Mouse (Mus musculus): ENCODE measurements at regions not wholly inside any gene's neighbourhood (a gene's known extent, or its start where the extent isn't known, plus 50 kb on each side); places are given as distances from the start of the nearest gene placed in this dataset.

DNA sequence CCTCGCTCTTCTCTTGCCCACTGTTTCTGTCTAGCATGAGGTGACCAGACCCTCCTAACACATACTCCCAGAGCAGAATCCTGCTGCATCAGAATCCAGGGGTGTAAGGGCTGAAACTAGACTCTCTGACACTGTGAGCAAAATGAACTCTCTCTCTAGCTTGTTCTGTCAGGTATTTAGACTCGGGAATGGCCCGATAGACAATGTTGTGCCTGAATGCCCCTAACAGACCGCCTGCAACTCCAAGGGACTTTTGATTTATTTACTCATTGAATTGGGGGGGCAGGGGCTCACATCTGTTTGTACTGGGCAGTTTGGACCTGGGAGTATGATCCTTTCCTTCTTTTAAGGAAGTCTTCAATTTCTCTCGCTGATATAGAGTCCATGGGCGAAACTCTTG, 469.3 kb upstream of the Trpc7 start:
- CTCF ChIA-PET = no interaction called here

DNA sequence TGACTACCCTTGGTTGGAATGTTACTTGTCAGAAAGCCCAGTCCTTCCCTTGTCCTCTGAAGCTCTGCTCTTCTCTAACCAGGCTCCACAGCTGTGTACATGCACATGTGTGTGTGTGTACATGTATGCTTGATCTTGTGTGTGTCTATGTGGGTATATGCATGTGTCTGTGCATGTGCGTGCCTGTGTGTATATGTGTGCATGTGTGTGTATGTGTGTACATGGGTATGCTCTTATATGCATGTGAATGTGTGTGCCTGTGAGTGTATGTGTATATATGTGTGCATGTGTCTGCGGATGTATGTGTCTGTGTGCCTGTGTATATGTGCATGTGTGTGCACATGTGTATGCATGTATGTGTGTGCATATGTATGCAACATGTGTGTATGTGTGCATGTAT, 468.6 kb upstream of the Trpc7 start:
- CTCF ChIA-PET = no interaction called here

- CTCF ChIA-PET = no interaction called here
These were observed 466.8 kb upstream of the Trpc7 start for GRCm38 (mm10) chr13:57362563-57362962.

GRCm38 (mm10) chr13:57361286-57361685, 465.5 kb upstream of the Trpc7 start:
- CTCF ChIA-PET = no interaction called here

- CTCF ChIA-PET = no interaction called here
These were observed 458.8 kb upstream of the Trpc7 start for GRCm38 (mm10) chr13:57354606-57355005.

GRCm38 (mm10) chr13:57353976-57354375, 458.2 kb upstream of the Trpc7 start:
- CTCF ChIA-PET = no interaction called here

- CTCF ChIA-PET = no interaction called here
These were observed 455.0 kb upstream of the Trpc7 start for GRCm38 (mm10) chr13:57350828-57351227.

GRCm38 (mm10) chr13:57338676-57339075, 442.9 kb upstream of the Trpc7 start:
- CTCF ChIA-PET = no interaction called here

DNA sequence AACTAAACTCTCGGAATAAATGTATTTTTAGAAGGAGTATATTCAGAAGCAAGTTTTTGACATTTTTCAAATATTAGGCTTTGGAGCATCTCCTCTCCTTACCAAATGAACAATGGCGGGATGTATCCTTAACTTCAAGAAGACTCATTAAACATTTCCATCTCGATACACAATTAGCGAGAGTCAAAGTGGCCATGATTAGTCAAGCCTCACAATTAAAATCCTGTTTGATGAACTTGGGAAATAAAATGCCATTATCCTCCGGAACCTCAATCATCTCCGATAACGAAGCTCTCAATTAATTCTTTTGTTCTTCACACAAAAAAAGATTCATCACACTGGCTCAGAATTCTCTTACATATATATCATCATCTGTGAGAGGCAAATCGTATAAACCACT, 440.8 kb upstream of the Trpc7 start:
- CTCF ChIA-PET = no interaction called here

DNA sequence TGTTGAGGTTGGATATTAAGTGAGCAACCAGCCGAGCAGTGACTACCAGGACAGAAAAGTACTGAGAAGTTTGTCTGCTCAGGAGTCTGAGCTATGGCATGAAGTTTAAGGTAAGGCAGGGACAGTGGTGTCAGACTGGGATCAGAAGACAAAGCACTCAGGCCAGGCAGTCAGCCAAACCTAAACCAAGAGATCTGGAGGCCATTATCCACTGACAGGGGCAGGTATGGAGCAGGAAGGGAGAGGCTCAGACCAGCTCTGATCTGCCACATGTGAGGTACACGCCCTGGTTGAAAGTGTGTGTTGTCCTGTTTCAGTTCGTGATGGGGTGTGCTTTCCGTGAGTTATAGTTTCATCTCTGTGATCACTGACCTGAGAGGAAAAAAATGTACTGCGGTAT, 437.2 kb upstream of the Trpc7 start:
- CTCF ChIA-PET = no interaction called here

DNA sequence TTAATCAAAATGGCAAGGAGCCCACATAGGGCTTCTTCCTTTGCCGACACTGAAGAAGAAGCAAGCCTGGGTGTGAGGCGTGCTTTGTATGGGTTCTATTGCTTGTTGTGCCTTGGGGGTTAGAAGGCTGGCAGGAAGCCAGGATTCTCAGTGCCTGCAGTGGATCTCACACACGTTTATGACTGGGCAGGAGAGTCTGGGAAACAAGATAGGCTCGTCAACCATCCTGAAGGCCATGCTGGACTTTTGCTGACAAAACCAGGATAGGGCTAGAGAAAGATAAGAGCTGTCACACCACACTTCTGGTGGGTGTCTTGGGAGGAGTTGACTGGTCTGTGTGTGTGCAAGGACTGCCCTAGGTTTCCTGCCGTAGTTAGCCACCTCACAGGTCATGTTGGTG, 436.1 kb upstream of the Trpc7 start:
- CTCF ChIA-PET = no interaction called here

DNA sequence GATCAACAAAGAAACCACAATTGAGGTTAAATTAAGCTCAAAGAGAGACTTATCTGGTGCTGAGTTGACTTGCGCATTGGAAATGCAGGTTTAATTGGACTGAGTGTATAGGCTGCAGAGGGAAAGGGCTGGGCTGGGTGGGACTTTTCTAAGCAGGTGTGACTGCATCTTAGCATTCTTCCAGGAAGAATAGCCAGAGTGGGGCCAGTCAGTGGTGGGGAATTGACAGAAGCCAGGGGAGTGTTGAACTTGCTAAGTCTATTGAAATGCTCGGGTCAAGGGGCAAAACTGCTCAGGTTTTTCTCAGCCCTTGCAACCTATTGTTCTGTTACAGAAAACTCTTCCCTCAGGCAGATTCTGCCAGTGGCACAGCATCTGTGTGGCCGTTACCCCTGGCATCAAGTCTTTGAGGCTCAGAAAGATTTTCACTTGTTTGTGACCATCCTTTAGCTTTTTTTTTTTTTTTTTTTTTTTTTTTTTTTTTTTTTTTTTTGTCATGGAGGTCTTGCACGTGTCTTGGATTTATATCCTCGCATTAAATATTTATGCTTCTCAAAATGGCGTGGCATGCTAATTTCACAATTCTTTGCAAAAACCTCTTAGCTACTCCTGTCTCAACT, 429.6 kb upstream of the Trpc7 start:
- CTCF ChIA-PET = no interaction called here

DNA sequence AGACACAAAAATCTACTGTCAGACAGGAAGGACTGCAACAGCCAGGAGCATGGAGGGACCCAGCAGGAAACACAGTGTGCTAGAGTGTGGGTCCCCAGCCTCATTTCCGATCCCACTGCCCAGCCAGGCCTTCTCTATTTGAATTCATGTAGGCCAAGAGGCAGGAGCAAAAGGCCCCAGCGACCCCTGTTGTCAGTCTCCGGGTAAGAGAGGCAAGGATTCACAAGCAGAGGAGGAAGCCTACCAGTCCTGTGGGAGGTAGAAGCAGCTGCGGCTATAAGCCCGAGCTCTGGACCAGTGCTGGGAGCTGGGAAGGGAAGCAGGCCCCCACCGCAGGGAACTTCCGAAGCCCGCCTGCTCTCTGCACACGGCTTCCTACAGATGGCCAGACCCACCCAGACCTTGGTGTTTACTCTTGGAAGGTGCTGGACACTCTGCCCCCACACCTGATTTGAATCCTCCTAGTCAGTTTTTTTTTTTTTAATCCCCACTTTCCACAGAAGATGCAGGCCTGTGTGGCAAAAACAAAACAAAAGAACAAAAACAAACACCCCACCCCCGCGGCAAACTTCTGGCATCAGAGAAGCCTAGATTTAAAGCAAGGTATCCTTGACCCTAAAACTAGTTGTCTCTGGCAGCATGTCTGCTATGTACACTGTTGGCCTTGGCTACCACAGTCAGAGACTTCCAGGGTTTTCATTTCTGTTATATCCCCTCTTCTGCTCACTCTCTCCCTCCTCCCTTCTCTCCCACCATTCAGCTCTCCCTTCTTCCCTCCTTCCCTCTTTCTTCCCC, 420.6 kb upstream of the Trpc7 start:
- CTCF ChIA-PET = no interaction called here

- CTCF ChIA-PET = no interaction called here
These were observed 418.7 kb upstream of the Trpc7 start for GRCm38 (mm10) chr13:57314512-57314911.

- CTCF ChIA-PET = no interaction called here
These were observed 417.9 kb upstream of the Trpc7 start for GRCm38 (mm10) chr13:57313731-57314130.

DNA sequence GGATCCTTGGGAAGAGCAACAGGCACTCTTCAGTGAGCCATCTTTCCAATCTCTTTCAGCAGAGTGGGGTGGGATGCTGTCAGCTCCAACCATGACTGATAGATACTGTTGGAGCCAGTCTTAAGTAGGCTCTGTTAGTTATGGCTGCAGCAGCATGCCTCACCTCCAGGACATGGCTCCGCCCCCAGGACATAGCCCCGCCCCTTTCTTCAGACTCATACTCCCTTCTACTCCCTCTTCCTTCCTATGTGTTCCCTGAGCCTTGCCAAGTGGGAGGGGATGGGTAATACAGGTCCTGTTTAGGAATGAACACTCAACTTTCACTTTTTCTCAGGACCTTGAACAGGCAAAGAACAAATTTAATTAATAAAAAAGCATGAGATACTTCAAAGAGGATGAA, 415.4 kb upstream of the Trpc7 start:
- CTCF ChIA-PET = no interaction called here

- CTCF ChIA-PET = no interaction called here
These were observed 413.8 kb upstream of the Trpc7 start for GRCm38 (mm10) chr13:57309618-57310017.

DNA sequence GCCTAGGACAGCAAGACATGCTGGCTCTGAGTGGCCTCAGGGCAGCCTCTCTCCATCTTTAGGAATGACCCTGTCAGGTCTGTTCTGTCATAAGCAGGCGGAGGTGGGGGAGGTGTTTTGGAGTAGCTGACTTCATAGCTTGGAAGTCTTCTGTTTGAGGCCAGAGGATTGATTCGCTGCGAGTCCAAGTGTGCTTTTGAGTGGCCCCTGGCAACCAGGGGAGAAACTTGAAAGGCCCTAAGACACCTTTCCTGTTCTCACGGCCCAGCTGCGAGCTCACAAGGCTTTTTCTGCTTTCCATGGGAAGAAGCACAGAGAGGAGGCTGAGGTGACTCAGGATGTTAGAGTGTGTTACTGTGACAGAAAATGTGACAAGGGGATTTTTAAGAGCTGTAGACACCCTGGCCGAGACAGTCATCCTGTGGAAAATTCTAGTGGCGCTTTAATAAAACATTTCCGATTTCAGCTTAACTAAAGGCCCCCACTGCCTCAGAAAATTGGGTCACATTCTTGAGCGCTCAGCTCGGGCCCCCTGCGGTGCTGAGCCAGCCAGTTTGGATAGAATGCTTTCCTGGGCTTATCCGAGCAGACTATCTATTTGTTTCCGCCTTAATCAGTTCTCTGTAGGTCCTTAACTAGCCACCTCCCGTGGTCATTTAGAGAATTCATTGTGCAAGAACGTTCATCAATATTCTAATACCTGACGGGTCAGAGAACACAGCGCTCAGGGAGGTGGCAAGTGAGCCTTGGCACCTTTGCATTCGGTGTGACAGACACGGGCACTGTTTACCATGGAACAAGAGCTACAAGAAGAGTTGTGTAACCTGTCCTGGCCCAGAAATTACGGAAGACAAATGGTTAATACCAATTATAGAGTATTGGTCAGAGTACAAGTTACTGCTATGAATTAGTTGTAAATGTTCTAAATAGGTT, 412.4 kb upstream of the Trpc7 start:
- CTCF ChIA-PET = no interaction called here

DNA sequence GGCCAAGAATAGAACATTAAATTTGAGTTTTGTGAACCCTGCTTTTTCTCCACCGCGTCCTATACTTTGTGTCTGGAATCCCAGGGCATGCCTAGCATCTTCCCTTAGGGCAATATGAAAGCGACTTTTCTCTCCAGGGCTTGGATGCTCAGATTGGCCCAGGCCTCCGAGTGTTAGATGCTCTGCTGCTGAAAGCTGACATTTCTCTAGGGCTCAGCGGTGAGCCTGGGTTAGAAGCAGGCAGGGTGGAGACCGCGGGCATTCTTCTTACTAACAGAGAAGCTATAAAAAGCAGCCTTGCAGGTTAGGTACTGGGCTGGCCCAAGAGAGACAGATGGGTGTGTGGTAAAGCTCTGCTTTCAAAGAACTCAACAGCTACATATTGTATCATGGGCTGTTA, 409.8 kb upstream of the Trpc7 start:
- CTCF ChIA-PET = no interaction called here

DNA sequence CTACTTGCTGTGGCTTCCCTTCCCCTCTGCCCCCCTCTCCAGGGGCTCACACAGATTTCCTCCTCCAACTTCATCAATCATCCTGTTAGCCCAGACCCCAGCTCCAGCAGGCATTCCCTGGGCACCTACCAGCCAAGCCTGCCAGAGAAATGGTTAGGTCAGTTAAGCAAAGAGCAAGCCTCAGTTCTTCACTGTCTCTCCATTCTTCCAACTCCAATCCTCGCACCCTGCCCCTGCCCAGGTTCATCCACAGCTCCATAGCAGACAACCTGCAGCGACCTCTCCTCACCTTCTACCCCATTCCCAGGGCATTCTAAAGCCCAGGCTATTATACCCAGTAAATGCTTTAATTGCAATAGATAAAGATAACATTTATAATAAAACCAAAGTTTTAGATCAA, 408.0 kb upstream of the Trpc7 start:
- CTCF ChIA-PET = no interaction called here

DNA sequence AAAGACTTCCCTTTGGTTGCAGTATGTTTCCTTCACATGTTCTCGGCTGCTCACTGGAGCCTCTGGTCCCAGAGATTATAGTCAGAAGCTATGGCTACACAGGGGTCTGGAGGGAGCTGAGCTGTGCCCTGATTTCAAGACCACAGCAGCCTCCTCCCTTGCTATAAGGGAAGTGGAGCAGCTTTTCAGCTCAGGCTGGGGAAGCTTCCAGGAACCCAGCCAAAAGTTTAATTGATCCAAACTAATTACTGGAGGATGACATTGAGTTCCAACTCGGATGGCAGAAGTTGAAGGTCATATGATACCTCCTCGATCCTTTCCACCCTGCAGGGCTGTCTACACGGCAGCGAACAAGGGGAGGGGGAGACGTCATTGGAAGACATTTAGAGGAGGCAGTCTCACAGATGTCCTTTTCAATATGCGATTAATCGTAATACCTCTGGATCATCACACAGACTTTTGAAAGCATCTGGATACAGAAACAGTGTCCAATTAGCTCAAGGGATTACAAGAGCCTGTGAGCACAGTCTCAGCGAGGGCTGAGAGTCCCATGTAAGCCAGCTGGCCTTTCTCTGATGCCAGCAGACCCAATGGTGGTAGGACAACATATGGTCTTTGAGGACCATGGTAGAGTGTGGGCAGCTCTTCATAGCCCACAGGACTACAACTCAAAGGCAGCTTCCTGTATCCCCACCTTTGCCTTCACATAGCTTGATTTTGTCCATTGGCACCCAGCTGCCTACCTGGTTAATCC, 396.1 kb upstream of the Trpc7 start:
- CTCF ChIA-PET = no interaction called here

- CTCF ChIA-PET = no interaction called here
These were observed 390.4 kb upstream of the Trpc7 start for GRCm38 (mm10) chr13:57286168-57286567.

Data from spleen, embryonic (tissue).